Comparison of ENCODE assay signal across 21 mouse cellular contexts in genomic region chr5:99215207-99216157, GRCm38 (mm10).
DNase-seq lines count a peak whose midpoint lies in the region; ATAC-seq lines count a peak whose summit lies in the region.
"Had no signal": no experiment of that assay in that cellular context is flagged by ENCODE, and none has a peak within 500 bp of the region (broad histone marks: within the 10 kb centered on the region; RNA-seq: fewer than 3 reads in every experiment).

No protein-coding gene starts in this region.

- no peak overlapping the region for H3K4me2 ChIP-seq in hindbrain, embryonic 15.5 days
- no peak overlapping the region for H3K4me2 ChIP-seq in hindbrain, embryonic 12.5 days (replicated peaks)
- H3K4me2 ChIP-seq in midbrain, embryonic 16.5 days (ENCODE audit: low read length) = no peak overlapping the region
- H3K4me2 ChIP-seq in forebrain, embryonic 14.5 days (ENCODE audit: low read length) = no peak overlapping the region
- H3K4me2 ChIP-seq: kidney, embryonic 15.5 days; midbrain, embryonic 15.5 days had no signal

- 0 out of 2 replicates have a peak, but pooled peaks have one; percentile 27 for ATAC-seq in hindbrain, embryonic 15.5 days (ENCODE audit: low FRiP score, low read depth)
- no peak for ATAC-seq in hindbrain, embryonic 12.5 days (ENCODE audit: low FRiP score)
- peak; percentile 54; the same call in 1 of the 2 replicates for ATAC-seq in midbrain, embryonic 16.5 days
- peak; percentile 47 for ATAC-seq in forebrain, embryonic 14.5 days
- ATAC-seq: CD4-positive, CD25-positive, alpha-beta regulatory T cell, adult 4 months; intestine, postnatal 0 days; midbrain, embryonic 15.5 days had no signal

- no peaks in the 10 kb centered on the region for H3K27me3 ChIP-seq in hindbrain, embryonic 15.5 days
- H3K27me3 ChIP-seq in hindbrain, embryonic 12.5 days = no peaks in the 10 kb centered on the region
- no peaks in the 10 kb centered on the region for H3K27me3 ChIP-seq in midbrain, embryonic 16.5 days (ENCODE audit: control insufficient read depth, insufficient read depth, low read depth, low read length)
- no peaks in the 10 kb centered on the region for H3K27me3 ChIP-seq in midbrain, embryonic 10.5 days (ENCODE audit: low read depth, poor library complexity, severe bottlenecking)
- H3K27me3 ChIP-seq in forebrain, embryonic 14.5 days (replicated peaks; ENCODE audit: control insufficient read depth, insufficient read depth, low read length) = no peaks in the 10 kb centered on the region
- H3K27me3 ChIP-seq: kidney, embryonic 15.5 days; midbrain, embryonic 15.5 days had no signal

- H3K4me1 ChIP-seq in hindbrain, embryonic 15.5 days (replicated peaks) = no peaks in the 10 kb centered on the region
- H3K4me1 ChIP-seq in hindbrain, embryonic 12.5 days = peaks cover 2% of the 10 kb centered on the region; the same call in 1 of the 2 replicates
- no peaks in the 10 kb centered on the region for H3K4me1 ChIP-seq in midbrain, embryonic 16.5 days (ENCODE audit: control insufficient read depth, insufficient read depth, low read length)
- H3K4me1 ChIP-seq in midbrain, embryonic 10.5 days = peaks cover 14% of the 10 kb centered on the region; the same call in 1 of the 2 replicates
- H3K4me1 ChIP-seq in forebrain, embryonic 14.5 days (ENCODE audit: control insufficient read depth, insufficient read depth, low read length) = 0 out of 2 replicates have a peak, but pooled peaks cover 3% of the 10 kb centered on the region
- H3K4me1 ChIP-seq: heart, embryonic 10.5 days; kidney, embryonic 15.5 days; midbrain, embryonic 15.5 days had no signal

- WGBS in hindbrain, embryonic 15.5 days = 53% methylated on average over 7 of the region's 7 CpGs
- 58% methylated on average over 7 of the region's 7 CpGs for WGBS in hindbrain, embryonic 12.5 days
- WGBS in midbrain, embryonic 16.5 days = 63% methylated on average over 7 of the region's 7 CpGs
- 59% methylated on average over 7 of the region's 7 CpGs for WGBS in midbrain, embryonic 10.5 days
- 35% methylated on average over 6 of the region's 7 CpGs for WGBS in forebrain, embryonic 14.5 days

- DNase-seq in midbrain, embryonic 10.5 days (ENCODE audit: low spot score) = no peak
- peak; percentile 66 for DNase-seq in forebrain, embryonic 14.5 days (ENCODE audit: low spot score)
- DNase-seq in spleen, adult 12 weeks (ENCODE audit: low spot score) = no peak
- DNase-seq in gastrocnemius, postnatal 14 days = no peak
- DNase-seq: adrenal gland, postnatal 25 days; cerebellum, adult 11 months; cerebellum, adult 9-11 months; gastrocnemius, adult 2 months; heart, postnatal 10 days; kidney, postnatal 36 days; lung, postnatal 10 days had no signal

- no peak overlapping the region for H3K27ac ChIP-seq in hindbrain, embryonic 15.5 days (replicated peaks)
- H3K27ac ChIP-seq in hindbrain, embryonic 12.5 days = no peak overlapping the region
- no peak overlapping the region for H3K27ac ChIP-seq in midbrain, embryonic 16.5 days (ENCODE audit: low read length)
- no peak overlapping the region for H3K27ac ChIP-seq in midbrain, embryonic 10.5 days (replicated peaks)
- H3K27ac ChIP-seq in forebrain, embryonic 14.5 days (ENCODE audit: low read depth, low read length) = peak overlapping the region; percentile 44; the same call in 1 of the 2 replicates
- H3K27ac ChIP-seq: gastrocnemius, adult 2 months; heart, embryonic 10.5 days; hindbrain, embryonic 10.5 days; kidney, embryonic 15.5 days; midbrain, embryonic 15.5 days; stomach, postnatal 0 days had no signal

- peaks cover 9% of the 10 kb centered on the region for H3K36me3 ChIP-seq in hindbrain, embryonic 15.5 days
- peaks cover 17% of the 10 kb centered on the region for H3K36me3 ChIP-seq in hindbrain, embryonic 12.5 days
- peaks cover 5% of the 10 kb centered on the region for H3K36me3 ChIP-seq in midbrain, embryonic 16.5 days (ENCODE audit: control insufficient read depth, insufficient read depth, low read length)
- H3K36me3 ChIP-seq in midbrain, embryonic 10.5 days = peaks cover 37% of the 10 kb centered on the region
- peaks cover 41% of the 10 kb centered on the region for H3K36me3 ChIP-seq in forebrain, embryonic 14.5 days (ENCODE audit: control insufficient read depth, insufficient read depth, low read length)

- no peaks in the 10 kb centered on the region for H3K9me3 ChIP-seq in hindbrain, embryonic 15.5 days
- H3K9me3 ChIP-seq in hindbrain, embryonic 12.5 days (replicated peaks) = no peaks in the 10 kb centered on the region
- no peaks in the 10 kb centered on the region for H3K9me3 ChIP-seq in midbrain, embryonic 16.5 days (replicated peaks; ENCODE audit: control insufficient read depth, low read length, poor library complexity, severe bottlenecking)
- no peaks in the 10 kb centered on the region for H3K9me3 ChIP-seq in midbrain, embryonic 10.5 days (replicated peaks)
- H3K9me3 ChIP-seq in forebrain, embryonic 14.5 days (replicated peaks; ENCODE audit: control insufficient read depth, low read length) = no peaks in the 10 kb centered on the region
- H3K9me3 ChIP-seq: heart, embryonic 10.5 days; hindbrain, embryonic 10.5 days; kidney, embryonic 15.5 days; midbrain, embryonic 15.5 days had no signal

- H3K4me3 ChIP-seq in hindbrain, embryonic 15.5 days = no peak overlapping the region
- no peak overlapping the region for H3K4me3 ChIP-seq in hindbrain, embryonic 12.5 days
- H3K4me3 ChIP-seq in midbrain, embryonic 16.5 days (ENCODE audit: low read depth, low read length) = no peak overlapping the region
- H3K4me3 ChIP-seq in midbrain, embryonic 10.5 days = no peak overlapping the region
- no peak overlapping the region for H3K4me3 ChIP-seq in forebrain, embryonic 14.5 days (ENCODE audit: low read depth, low read length)
- H3K4me3 ChIP-seq: gastrocnemius, adult 2 months; heart, embryonic 10.5 days; hindbrain, embryonic 10.5 days; kidney, embryonic 15.5 days; midbrain, embryonic 15.5 days had no signal

- H3K9ac ChIP-seq in hindbrain, embryonic 15.5 days = no peak overlapping the region
- H3K9ac ChIP-seq in hindbrain, embryonic 12.5 days = no peak overlapping the region
- no peak overlapping the region for H3K9ac ChIP-seq in midbrain, embryonic 16.5 days (ENCODE audit: low read depth, low read length)
- H3K9ac ChIP-seq in forebrain, embryonic 14.5 days (ENCODE audit: low read length) = no peak overlapping the region
- H3K9ac ChIP-seq: kidney, embryonic 15.5 days; midbrain, embryonic 15.5 days had no signal

- intact Hi-C loops in gastrocnemius, postnatal 14 days (cut with DNase I; ENCODE audit: low total_unique reads) = no loop called here
